Mouse (Mus musculus): ENCODE measurements around the gene Gm44511. TPM values are rescaled to one million over a fixed set of nuclear protein-coding genes. Genes with fewer than 3 reads are reported as not detected.
A peak's percentile ranks its signal among the peaks of the same experiment; 100 is the strongest.
"Not testable (repeated sequence)": the region's sequence is repeated elsewhere in the genome, so short reads cannot be mapped to it uniquely, and the experiment has no call there.

The Gm44511 gene
- total RNA-seq, 2 experiments from 2014 or later = not detected

DNA sequence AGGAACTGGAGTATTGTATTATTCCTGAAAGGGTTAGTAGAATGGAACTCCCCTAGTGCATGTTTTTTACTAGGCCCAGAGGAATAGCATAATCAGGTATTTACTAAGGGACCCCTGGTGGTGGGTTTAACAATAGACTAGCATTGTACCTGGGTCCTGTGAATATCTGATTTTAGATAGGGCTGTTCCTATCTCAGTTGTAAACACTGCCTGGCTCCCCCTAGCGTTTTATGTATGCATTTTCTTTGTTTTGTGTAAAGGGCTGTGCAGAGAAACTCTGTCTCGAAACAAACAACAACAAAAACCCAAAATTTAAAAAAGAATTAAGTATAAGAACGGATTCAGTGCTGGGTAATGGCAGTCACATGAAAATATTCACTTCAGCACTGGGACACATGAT, 19.1 kb downstream of the Gm44511 start:
- DNase-seq = no peak
- intact Hi-C loops (cut with DNase I; ENCODE audit: low total_unique reads) = loop anchor here (5.0 kb wide), 1 partner anchor 35 kb away; no protein-coding TSS in a partner anchor

DNA sequence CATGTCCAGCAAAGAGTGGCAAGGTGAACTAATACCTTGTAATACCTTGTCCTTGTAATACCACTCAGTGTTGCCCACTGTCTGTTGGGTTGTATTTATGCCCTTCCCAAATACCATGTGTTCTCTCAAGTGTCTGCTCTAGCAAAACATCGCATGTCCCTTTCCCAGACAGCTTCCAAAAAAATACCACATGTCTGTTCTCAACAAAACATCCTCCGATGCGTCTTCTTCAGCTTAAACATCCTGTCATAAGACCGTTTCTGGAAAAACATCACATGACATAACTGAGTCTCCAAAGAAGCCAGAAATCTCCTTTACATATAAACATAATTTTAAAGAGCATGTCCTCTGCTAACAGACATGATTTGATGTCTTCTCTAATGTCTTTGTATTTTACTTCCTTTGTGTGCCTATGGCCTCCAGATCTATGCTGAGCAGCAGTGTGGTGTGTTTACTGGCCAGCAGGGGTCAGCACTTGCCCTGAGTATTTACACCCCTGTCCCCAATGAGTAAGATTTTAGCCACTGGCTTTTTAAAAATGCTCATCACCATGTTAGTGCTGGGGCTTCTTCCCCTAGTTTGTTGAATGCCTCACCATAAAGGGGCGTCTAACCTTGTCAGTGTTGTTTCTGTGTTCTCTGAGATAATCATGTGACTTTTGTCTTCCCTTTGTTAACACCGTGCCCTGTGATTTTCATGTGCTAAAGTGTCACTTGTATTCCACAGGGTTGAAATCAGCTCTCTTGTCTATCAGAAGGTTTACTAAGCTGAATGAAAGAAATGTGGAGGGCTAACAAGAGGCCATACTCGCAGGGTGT, 21.1 kb downstream of the Gm44511 start:
- intact Hi-C loops (cut with DNase I; ENCODE audit: low total_unique reads) = loop anchor here (5.0 kb wide), 1 partner anchor 37 kb away; no protein-coding TSS in a partner anchor

DNA sequence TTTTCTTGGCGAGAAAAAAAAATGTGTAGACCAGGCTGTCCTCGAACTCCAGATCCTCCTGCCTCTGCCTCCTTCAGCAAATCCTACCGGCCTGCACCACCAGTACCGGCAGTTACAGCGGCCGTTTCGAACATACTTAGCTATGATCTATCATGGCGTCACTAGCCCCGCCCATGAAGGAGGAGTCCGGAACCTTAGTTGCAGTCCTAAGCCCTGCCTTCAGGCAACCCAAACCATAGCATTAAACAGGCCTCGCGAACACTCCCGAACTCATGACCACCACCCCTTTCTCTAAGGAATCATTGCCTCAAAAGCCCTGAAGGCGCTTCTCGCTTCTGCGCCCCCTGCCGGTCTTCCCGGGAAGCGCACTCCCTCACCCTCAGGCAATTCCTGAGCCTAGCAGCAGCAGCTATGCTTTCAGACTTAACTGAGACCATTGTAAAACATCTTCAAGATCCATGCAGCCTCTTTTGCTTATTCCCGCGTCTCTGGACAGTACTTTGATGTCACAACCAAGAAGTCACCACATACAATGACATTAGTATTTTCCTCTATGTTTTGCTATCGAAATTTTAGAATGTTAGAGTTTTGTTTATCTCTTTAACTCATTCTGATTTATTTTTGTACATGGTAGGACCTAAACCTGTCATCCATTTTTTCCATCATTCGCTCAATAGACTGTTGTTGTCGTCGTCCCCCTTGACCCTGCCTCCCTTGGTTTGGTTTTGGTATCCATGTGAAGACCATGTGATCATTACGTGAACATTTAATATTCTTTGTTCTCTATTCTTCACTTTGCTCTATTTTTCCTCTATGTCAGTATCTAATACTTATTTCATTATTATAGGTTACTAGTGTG, 22.9 kb downstream of the Gm44511 start:
- DNase-seq = peak; percentile 92
- intact Hi-C loops (cut with DNase I; ENCODE audit: low total_unique reads) = loop anchor here (2.0 kb wide), 1 partner anchor 38 kb away; no protein-coding TSS in a partner anchor

More for the DNA sequence above, 21.1 kb downstream of the Gm44511 start:
- peak; percentile 60 for DNase-seq

DNA sequence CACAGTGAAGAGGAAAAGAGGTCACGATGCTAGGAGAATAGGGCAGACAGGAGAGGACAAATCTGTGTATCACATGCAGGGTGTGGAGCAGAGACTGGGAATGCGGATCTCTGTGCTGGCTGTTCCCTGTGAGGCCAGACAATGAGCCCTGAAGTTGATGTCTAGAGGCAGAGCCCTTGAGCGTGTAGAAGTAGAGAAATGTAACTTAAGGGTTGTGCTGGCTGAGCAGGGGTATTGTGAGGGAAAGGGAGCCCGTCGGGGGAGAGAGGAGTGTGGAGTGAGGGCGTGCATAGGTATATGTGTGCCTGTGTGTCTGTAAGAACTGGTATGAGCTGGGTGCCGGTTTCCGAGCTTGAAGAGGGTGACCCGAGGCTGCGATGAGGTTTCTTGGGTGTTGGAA, 23.6 kb downstream of the Gm44511 start:
- no peak for DNase-seq
- intact Hi-C loops (cut with DNase I; ENCODE audit: low total_unique reads) = loop anchor here (2.0 kb wide), 1 partner anchor 38 kb away; no protein-coding TSS in a partner anchor

DNA sequence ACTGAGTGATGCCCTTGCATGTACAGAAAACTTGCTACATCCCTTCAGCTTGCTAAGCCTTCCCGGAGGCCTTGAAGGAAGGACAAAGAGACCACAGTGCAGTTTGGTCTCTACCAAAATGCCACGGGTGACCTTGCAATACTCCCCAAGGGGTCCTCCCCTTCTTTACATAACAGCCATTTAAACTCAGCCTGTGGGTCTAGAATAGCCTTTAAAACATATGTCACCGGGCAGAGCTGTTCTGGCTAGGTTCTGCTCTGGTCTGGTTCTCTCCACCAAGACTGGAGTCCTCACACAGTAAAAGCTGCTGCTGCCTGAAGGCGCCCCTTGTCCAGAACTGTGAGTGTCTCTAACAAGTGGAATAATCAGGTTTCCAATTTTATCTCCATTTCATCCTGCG, 25.4 kb downstream of the Gm44511 start:
- intact Hi-C loops (cut with DNase I; ENCODE audit: low total_unique reads) = not testable (repeated sequence)

DNA sequence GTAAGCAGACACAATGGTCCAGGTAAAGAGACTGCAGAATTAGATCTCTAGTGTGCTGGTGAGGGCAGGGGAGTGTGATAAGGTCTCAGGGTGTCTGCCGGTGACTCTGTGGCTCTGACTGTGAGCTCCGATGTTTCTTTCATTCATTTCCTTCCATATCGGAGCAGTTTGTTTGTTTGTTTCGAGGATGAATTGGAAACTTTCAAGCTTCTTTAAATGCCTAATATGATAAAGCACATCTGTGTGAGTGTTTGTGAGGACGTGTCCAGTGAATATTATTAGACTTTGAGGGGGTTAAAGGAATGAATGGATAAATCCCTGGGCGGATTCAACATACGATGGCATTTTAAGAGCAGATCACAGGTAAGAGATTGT, 26.2 kb downstream of the Gm44511 start:
- intact Hi-C loops (cut with DNase I; ENCODE audit: low total_unique reads) = no loop called here
- DNase-seq = no peak

More for the DNA sequence above, 25.4 kb downstream of the Gm44511 start:
- DNase-seq = not testable (repeated sequence)

DNA sequence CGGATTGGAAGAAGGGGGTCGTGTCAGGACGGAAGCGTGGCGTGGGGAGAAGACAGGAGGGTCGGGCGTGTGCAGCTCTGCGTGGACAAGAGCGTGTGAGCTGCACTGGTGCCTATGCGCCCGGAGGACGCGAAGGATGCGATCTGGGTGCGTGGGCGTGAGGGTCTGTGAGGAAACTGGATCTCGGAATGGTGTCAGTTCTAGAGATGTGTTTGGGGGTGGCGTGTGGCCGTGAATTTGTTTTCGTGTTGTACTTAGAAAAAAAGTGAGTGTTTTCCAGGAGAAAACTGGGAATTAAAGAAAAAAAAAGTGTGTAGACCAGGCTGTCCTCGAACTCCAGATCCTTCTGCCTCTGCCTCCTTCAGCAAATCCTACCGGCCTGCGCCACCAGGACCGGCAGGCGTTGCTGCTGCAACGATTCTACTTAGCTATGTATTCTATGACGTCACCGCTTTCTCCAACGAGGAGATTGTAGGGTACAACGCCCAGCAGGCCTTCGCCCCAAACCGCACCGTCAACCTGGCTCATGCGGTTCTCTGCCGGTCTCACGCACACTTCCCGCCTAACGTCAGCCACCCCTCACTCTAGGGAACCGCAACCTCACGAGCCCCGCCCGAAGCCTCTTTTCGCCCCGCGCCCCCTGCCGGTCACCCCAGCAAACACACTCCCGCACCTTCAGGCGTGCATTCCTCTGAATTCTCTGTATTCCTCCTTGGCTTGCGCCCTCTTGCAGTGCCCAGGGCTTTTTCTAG, 26.8 kb downstream of the Gm44511 start:
- intact Hi-C loops (cut with DNase I; ENCODE audit: low total_unique reads) = not testable (repeated sequence)
- peak; percentile 66 for DNase-seq

DNA sequence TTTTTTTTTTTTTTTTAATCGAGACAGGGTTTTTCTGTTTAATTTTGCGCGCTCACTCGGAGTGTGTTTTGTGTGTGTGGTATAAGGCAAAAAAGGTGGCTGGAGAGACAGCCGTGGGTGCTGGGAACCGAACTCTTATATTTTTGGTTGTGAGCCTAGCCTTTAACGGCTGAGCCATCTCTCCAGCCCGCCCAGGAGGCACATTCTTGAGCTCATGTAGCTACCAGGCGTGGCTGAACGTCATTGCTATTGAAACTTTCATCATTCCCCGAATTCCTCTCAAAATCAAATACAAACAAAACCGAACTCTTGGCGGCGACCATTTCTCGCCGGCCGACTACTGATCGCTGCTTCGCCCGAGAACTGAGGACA, 27.4 kb downstream of the Gm44511 start:
- intact Hi-C loops (cut with DNase I; ENCODE audit: low total_unique reads) = not testable (repeated sequence)
- DNase-seq = peak; percentile 53

DNA sequence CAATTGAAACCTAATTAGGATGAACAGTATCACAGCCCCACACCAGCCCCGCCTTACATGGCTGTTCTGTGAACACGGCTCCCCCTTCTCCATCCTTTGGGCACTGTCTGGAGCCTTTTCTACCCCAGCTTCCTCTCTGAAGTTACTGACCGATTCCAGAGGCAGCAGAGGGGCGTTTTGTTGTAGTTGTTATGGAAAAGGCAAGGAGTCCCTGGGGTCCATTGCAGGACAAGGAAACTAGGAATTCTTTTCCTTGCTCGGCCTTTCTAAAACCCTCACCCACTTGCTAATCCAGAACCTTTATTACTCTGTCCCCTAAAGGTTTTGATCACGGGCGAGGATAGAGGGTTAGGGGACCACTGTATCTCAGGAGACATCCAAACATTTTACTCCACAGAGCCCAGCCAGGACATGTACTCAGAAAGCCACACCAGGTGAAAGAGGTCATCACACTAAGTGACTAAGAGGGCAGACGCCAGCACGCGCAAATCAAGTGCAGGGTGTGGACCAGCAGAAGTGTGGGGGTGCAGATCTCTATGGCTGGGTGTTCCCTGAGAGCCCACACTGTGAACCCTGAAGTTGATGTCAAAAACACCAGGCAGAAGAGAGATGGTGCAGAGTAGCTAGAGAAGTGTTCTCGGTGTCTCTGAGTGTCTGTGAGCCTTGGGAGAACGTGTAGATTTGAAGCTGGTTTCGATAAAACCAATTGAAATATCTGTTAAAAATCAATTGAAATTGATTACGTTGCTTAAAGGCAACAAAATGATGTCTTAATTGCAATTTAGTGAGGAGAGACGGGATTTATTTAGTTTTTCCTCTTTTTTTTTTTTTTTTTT, 28.0 kb downstream of the Gm44511 start:
- peak; percentile 10 for DNase-seq
- intact Hi-C loops (cut with DNase I; ENCODE audit: low total_unique reads) = no loop called here

DNA sequence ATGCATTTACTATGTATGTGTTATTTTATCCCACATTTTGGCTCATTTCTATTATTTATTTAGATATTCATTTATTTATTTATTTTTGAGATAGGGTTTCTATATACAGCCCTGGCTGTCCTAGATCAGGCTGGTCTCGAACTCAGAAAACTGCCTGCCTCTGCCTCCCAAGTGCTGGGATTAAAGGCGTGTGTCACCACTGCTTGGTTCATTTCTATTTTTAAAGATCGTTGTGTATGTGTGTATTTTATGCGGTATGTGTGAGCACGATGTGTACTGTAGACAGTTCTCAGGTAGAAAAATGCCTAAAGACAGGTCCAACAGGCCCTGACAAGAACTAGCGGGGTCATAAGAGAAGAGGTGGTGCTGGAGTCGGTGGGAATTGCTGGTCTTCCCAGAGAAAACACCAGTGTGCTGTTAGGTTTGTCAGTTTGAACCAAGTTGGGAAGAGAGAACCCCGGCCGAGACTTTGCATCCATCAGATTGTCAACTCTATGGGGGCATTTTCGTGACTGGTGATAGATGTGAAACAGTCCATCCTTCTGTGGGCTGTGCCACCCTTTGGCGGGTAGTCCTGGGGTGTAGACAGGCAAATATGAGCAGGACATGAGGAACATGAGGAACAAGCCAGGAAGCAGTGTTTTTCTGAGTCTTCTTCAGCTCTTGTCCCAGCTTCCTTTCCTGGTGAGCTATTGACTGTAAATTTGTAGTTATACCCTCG, 28.8 kb downstream of the Gm44511 start:
- DNase-seq = no peak
- intact Hi-C loops (cut with DNase I; ENCODE audit: low total_unique reads) = no loop called here

DNA sequence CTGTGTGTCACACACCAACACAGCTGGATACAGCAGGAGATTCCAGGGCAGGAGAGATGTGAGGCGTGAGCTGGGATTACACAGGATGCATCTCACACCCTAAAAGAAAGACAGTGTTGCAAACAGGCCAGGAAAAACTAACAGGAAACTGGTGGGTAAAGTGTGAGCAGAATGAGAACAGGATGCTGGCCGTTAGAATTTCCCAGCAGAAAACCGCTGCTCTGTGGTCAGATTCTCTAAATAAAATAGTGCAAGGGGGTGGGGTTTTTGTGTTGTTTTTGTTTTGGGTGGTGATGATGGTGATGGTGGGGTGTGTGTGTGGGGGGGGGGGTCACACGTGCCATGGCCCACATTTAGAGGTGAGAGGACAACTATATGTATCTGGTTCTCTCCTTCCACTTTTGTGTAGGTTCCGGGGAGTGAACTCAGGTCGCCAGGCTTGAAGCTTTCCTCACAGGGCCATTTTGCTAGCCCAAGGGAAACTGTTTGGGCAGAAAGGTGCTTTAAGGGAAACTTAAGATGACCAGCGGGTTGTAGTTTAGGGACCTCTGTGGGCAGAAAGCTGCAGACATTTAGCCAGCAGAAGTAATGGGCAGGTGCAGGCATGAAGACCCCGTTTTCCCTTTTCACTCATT, 29.7 kb downstream of the Gm44511 start:
- DNase-seq = no peak
- intact Hi-C loops (cut with DNase I; ENCODE audit: low total_unique reads) = no loop called here

DNA sequence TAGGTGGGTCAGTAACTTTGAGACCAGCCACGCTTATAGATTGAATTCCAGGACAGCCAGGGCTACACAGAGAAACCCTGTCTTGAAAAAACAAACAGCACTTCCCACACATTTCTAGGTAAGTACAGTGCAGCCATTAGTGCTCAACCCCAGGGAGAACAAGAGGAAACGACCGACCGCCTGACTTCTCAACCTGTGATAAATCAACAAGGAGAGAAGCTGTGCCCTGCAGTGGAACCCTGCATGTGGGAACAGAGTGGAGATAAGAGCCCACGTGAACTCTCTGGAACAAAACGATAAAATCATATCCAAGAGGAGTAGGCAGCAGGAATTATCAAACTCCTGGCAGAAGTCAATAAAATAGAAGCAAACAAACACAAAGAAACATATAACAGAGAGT, 32.4 kb downstream of the Gm44511 start:
- intact Hi-C loops (cut with DNase I; ENCODE audit: low total_unique reads) = no loop called here
- no peak for DNase-seq

DNA sequence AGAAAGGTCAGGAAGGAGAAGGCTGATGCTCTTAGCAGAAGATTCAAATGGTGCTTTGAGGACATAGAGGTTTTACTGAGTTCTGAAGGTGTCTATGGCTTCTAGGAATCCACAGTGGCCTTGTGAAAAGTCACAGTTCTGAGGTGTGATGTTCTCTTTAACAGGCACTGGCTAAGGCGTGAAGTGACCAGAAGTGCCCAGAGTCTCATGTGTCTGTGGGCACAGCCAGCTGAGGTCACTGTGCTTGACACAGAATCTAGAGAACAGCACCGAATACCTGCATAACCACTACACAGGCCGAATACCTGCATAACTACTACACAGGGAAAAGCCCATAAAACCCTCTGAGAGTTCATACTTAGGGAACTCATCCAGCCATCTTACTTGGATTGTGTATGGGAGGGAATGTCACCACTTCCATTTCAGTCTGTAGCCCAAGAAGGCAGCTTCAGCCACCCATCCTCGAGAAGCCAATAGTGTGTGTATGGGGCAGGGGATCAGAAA, 35.6 kb downstream of the Gm44511 start:
- not testable (repeated sequence) for DNase-seq
- intact Hi-C loops (cut with DNase I; ENCODE audit: low total_unique reads) = loop anchor here (2.0 kb wide), 1 partner anchor 164 kb away; no protein-coding TSS in a partner anchor

DNA sequence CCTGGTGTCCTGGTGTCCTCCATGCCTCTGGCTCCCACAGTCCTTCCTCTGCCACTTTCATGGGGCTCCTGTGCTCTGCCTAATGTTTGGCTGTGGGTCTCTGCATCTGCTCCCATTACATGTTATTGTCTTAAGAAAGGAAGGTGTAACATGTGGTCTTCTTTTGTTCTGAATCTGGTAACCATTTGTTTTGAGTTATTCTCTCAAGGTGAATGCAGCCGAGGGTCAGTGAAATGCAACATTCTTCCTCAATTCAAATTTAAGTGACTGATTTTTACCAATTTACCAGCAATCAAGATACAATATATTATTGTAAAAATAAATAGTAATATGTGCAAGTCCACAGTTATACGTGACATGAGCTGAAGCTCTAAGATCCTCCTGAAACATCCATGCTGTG, 37.0 kb downstream of the Gm44511 start, which contains the start of gene Klrb1c:
Gene Klrb1c (minus strand): TSS at position 101 of the 400 bp plus-strand sequence.
- DNase-seq = no peak
- intact Hi-C loops (cut with DNase I; ENCODE audit: low total_unique reads) = no loop called here

DNA sequence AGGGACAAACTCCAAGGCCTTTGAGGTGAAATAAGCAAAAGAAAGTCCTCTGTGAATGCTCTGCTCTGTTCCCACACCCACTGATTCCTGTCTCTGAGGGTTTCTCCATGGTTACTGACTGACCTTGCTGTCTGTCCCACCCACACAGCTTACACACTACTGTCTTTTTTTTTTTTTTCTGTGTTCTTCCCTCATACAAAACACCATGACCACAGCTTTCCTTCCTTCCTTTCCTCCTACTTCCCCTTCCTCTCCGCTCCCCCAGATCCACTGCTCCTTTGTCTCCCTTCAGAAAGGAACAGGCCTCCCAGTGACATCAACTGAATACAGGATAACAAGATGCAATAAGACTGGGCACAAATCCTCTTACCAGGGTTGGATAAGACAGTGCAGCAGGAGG, 37.6 kb downstream of the Gm44511 start:
- DNase-seq = no peak
- intact Hi-C loops (cut with DNase I; ENCODE audit: low total_unique reads) = no loop called here

DNA sequence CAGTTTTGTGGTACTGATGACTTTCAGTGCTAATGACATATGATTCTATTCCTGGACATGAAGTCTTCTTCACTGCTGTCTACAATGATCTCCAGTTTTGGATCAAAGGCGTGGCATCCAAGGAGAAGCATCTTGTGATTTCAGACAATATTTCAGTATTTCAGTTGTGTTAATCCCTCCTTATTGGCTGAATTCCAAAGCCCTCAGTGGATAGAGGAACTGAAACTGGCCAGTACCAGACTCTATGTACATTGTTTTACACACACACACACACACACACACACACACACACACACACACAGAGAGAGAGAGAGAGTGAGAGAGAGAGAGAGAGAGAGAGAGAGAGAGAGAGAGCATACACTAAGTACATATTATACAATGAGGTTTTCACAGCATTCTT, 39.7 kb downstream of the Gm44511 start:
- DNase-seq; intact Hi-C loops (cut with DNase I; ENCODE audit: low total_unique reads): not testable (repeated sequence)

DNA sequence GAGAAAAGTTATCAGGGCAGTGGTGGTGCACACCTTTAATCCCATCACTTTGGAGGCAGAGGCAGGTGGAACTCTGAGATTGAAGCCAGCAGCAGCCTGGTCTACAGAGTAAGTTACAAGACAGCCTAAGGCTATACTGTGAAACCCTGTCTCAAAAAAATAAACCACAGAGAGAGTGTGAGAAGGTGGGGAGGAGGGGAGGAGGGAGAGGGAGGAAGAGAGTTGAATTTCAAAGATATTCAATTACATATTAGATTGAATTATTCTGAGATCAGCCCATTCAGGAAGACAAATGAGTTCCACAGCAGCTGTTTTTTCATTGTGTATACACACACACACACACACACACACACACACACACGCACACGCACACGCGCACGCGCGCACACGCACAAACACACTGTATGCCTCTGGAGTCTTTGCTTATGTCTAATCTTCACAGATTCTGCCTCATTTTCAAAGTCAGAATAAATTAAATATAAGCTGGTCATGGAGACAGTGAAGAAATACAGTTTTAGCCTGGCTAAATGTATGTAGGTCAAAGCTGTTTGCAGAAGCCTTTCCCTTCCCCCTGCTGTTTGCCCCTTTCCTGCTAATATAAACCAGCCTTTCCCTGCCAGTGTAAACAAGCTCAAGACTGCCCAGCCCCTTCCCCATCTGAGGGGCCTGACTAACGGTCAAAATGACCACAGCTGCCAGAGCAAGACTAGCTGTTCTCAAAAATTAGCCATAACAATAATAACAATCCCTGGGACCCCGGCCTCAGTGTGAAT, 56.4 kb downstream of the Gm44511 start:
- intact Hi-C loops (cut with DNase I; ENCODE audit: low total_unique reads) = no loop called here
- DNase-seq = no peak
